Mouse (Mus musculus): ENCODE results near the gene Setdb1. TPM values are rescaled to one million over a fixed set of nuclear protein-coding genes. Genes with fewer than 3 reads are reported as not detected.

The Setdb1 gene
- total RNA-seq, 1 experiment: 59.1 TPM

DNA sequence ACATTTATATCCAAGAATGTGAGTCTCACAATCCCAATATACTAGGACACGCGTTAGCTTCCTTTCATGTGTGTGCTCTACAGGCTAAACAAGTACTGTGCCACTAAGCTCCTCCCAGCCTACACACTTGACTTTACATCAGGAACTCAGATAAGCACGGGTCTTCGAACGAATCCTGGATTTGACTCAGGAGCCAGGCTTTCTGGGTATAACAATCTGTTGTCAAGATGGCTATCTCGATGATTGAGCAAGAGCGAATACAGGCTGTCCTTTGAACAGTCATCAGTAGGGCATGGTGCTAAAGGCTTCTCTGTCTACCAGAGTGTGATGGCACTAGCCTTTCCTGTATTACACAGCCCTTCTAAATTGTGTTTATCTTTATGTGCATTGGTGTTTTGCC, 59.0 kb downstream of the Setdb1 start:
- Histone ChIP-seq H3K9ac (ENCODE audit: insufficient read depth, low read depth, low read length, poor library complexity, severe bottlenecking) (no peak overlapping the region), H3K27ac (ENCODE audit: insufficient read depth, low read depth, low read length, poor library complexity, severe bottlenecking) (no peak overlapping the region), H3K36me3 (ENCODE audit: control insufficient read depth, insufficient read depth, low read length, poor library complexity, severe bottlenecking) (peaks cover 27% of the 10 kb centered on the region), H3K4me1 (ENCODE audit: control insufficient read depth in 2 of 2, insufficient read depth in 2 of 2, low read length in 2 of 2, poor library complexity in 1 of 2) (peaks cover 0 to 24% of the 10 kb centered on the region in 2 experiments; a peak in 2 of 4 replicates), H3K4me3 (ENCODE audit: insufficient read depth in 1 of 2, low read depth in 1 of 2, low read length in 2 of 2, poor library complexity in 1 of 2, severe bottlenecking in 1 of 2) (no peak overlapping the region), H3K9me3 (ENCODE audit: control insufficient read depth, insufficient read depth, low read depth, low read length) (no peaks in the 10 kb centered on the region)
- in situ Hi-C loops (cut with MboI; ENCODE audit: low sequenced_read_pairs in 2 of 2, unreplicated experiment in 2 of 2): no loop called here
- no peak for TF ChIP-seq ZNF384 (IDR thresholded peaks at IDR 0.05; ENCODE audit: low read depth, low read length)
- no peak for TF ChIP-seq MAFK (IDR thresholded peaks at IDR 0.05; ENCODE audit: insufficient read depth, low read depth, low read length)
- no peak for TF ChIP-seq ZC3H11A (IDR thresholded peaks at IDR 0.05; ENCODE audit: borderline replicate concordance, low read depth, low read length)
- TF ChIP-seq CHD2 (IDR thresholded peaks at IDR 0.05; ENCODE audit: low read depth, low read length): no peak
- no peak for TF ChIP-seq HCFC1 (IDR thresholded peaks at IDR 0.05; ENCODE audit: borderline replicate concordance, insufficient read depth, low read length)
- DNase-seq (ENCODE audit: low read depth, low spot score): no peak

DNA sequence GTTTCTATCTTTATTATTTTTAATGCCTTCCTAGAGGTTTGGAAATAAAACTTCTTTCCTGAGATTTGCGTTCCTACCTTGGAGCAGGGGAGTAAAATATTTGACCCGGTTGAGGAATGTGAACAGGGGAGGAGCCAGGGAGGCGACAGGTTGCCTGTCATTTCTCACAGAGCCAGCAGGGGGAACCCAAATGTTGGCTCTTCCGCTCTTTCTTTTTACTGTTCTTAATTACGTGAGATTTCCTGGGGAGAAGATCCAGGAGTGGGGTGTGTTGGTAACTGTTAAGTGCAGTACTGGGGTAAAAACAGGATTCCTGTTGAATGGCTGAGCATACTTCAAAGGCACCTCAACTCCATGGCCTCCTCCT, 60.9 kb downstream of the Setdb1 start:
- Histone ChIP-seq H3K27ac (ENCODE audit: insufficient read depth, low read depth, low read length, poor library complexity, severe bottlenecking) (no peak overlapping the region), H3K9me3 (ENCODE audit: control insufficient read depth, insufficient read depth, low read depth, low read length) (no peaks in the 10 kb centered on the region), H3K9ac (ENCODE audit: insufficient read depth, low read depth, low read length, poor library complexity, severe bottlenecking) (no peak overlapping the region), H3K4me3 (ENCODE audit: insufficient read depth in 1 of 2, low read depth in 1 of 2, low read length in 2 of 2, poor library complexity in 1 of 2, severe bottlenecking in 1 of 2) (no peak overlapping the region), H3K36me3 (ENCODE audit: control insufficient read depth, insufficient read depth, low read length, poor library complexity, severe bottlenecking) (peaks cover 31% of the 10 kb centered on the region), H3K4me1 (ENCODE audit: control insufficient read depth in 2 of 2, insufficient read depth in 2 of 2, low read length in 2 of 2, poor library complexity in 1 of 2) (peaks cover 2 to 29% of the 10 kb centered on the region in 2 experiments; a peak in 2 of 4 replicates)
- peak; percentile 67 for DNase-seq (ENCODE audit: low read depth, low spot score)
- in situ Hi-C loops (cut with MboI; ENCODE audit: low sequenced_read_pairs in 2 of 2, unreplicated experiment in 2 of 2): no loop called here
- TF ChIP-seq HCFC1 (IDR thresholded peaks at IDR 0.05; ENCODE audit: borderline replicate concordance, insufficient read depth, low read length) (no peak), ZC3H11A (IDR thresholded peaks at IDR 0.05; ENCODE audit: borderline replicate concordance, low read depth, low read length) (no peak), CHD2 (IDR thresholded peaks at IDR 0.05; ENCODE audit: low read depth, low read length) (no peak), ZNF384 (IDR thresholded peaks at IDR 0.05; ENCODE audit: low read depth, low read length) (no peak), MAFK (IDR thresholded peaks at IDR 0.05; ENCODE audit: insufficient read depth, low read depth, low read length) (no peak)

- peaks cover 31% of the 10 kb centered on the region for H3K36me3 ChIP-seq (ENCODE audit: control insufficient read depth, insufficient read depth, low read length, poor library complexity, severe bottlenecking)
- TF ChIP-seq HCFC1 (IDR thresholded peaks at IDR 0.05; ENCODE audit: borderline replicate concordance, insufficient read depth, low read length) (no peak), ZNF384 (IDR thresholded peaks at IDR 0.05; ENCODE audit: low read depth, low read length) (no peak), ZC3H11A (IDR thresholded peaks at IDR 0.05; ENCODE audit: borderline replicate concordance, low read depth, low read length) (no peak), MAFK (IDR thresholded peaks at IDR 0.05; ENCODE audit: insufficient read depth, low read depth, low read length) (no peak)
These were observed 61.5 kb downstream of the Setdb1 start for GRCm38 (mm10) chr3:95295321-95296102.

DNA sequence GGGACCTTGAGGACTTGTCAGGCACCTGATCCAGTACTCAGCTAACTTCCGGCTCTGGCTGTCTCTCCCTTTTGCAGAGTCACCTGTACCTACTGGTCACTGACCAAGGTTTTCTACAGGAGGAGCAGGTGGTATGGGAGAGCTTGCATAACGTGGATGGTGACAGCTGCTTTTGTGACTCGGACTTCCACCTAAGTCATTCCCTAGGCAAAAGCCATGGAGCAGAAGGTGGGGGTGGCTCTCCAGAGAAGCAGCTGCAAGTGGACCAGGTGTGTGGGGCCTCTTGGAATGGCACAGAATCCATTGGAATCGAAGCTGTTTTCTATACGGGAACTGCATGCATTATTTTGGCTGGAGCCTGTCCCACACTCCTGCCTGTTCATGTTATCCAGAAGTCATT, 62.3 kb downstream of the Setdb1 start:
- Histone ChIP-seq H3K36me3 (ENCODE audit: control insufficient read depth, insufficient read depth, low read length, poor library complexity, severe bottlenecking) (peaks cover 31% of the 10 kb centered on the region), H3K4me3 (ENCODE audit: insufficient read depth in 1 of 2, low read depth in 1 of 2, low read length in 2 of 2, poor library complexity in 1 of 2, severe bottlenecking in 1 of 2) (no peak overlapping the region), H3K4me1 (ENCODE audit: control insufficient read depth in 2 of 2, insufficient read depth in 2 of 2, low read length in 2 of 2, poor library complexity in 1 of 2) (peaks cover 2 to 37% of the 10 kb centered on the region in 2 experiments; a peak in 2 of 4 replicates), H3K9ac (ENCODE audit: insufficient read depth, low read depth, low read length, poor library complexity, severe bottlenecking) (no peak overlapping the region), H3K27ac (ENCODE audit: insufficient read depth, low read depth, low read length, poor library complexity, severe bottlenecking) (peak overlapping the region; percentile 10; the same call in 1 of the 2 replicates), H3K9me3 (ENCODE audit: control insufficient read depth, insufficient read depth, low read depth, low read length) (no peaks in the 10 kb centered on the region)
- in situ Hi-C loops (cut with MboI; ENCODE audit: low sequenced_read_pairs in 2 of 2, unreplicated experiment in 2 of 2): no loop called here
- no peak for DNase-seq (ENCODE audit: low read depth, low spot score)
- TF ChIP-seq ZNF384 (IDR thresholded peaks at IDR 0.05; ENCODE audit: low read depth, low read length): no peak
- TF ChIP-seq CHD2 (IDR thresholded peaks at IDR 0.05; ENCODE audit: low read depth, low read length): no peak
- TF ChIP-seq MAFK (IDR thresholded peaks at IDR 0.05; ENCODE audit: insufficient read depth, low read depth, low read length): no peak
- no peak for TF ChIP-seq ZC3H11A (IDR thresholded peaks at IDR 0.05; ENCODE audit: borderline replicate concordance, low read depth, low read length)
- no peak for TF ChIP-seq HCFC1 (IDR thresholded peaks at IDR 0.05; ENCODE audit: borderline replicate concordance, insufficient read depth, low read length)

More at GRCm38 (mm10) chr3:95295321-95296102, 61.5 kb downstream of the Setdb1 start:
- peaks cover 2 to 34% of the 10 kb centered on the region in 2 experiments; a peak in 2 of 4 replicates for H3K4me1 ChIP-seq (ENCODE audit: control insufficient read depth in 2 of 2, insufficient read depth in 2 of 2, low read length in 2 of 2, poor library complexity in 1 of 2)
- peak overlapping the region; percentile 34 for H3K27ac ChIP-seq (ENCODE audit: insufficient read depth, low read depth, low read length, poor library complexity, severe bottlenecking)
- H3K9me3 ChIP-seq (ENCODE audit: control insufficient read depth, insufficient read depth, low read depth, low read length): no peaks in the 10 kb centered on the region
- DNase-seq (ENCODE audit: low read depth, low spot score): no peak
- H3K4me3 ChIP-seq (ENCODE audit: insufficient read depth in 1 of 2, low read depth in 1 of 2, low read length in 2 of 2, poor library complexity in 1 of 2, severe bottlenecking in 1 of 2): no peak overlapping the region
- H3K9ac ChIP-seq (ENCODE audit: insufficient read depth, low read depth, low read length, poor library complexity, severe bottlenecking): no peak overlapping the region
- in situ Hi-C loops (cut with MboI; ENCODE audit: low sequenced_read_pairs in 2 of 2, unreplicated experiment in 2 of 2): no loop called here

Measured in ES-E14 (cell line).